Mouse (Mus musculus) CH12.LX (cell line): ENCODE results near the gene Efemp1.

ENCODE experiments used
- BHLHE40 ChIP-seq: IDR thresholded peaks from 2 replicates; pipeline ENCODE4 v1.6.1; 2011; ENCODE audit warnings: mild to moderate bottlenecking, low read depth, low read length, improper control_type of control experiment
- CTCF ChIP-seq, 2 experiments: IDR thresholded peaks in 1 of 2; conservative IDR thresholded peaks in 1 of 2; 2 replicates each; pipeline ENCODE4 v1.5.1; 2011 to 2012; ENCODE audit warnings: low read depth in 2 of 2, low read length in 2 of 2, improper control_type of control experiment in 1 of 2, inconsistent platforms in 1 of 2, mild to moderate bottlenecking in 1 of 2, moderate library complexity in 1 of 2
- EP300 ChIP-seq: IDR thresholded peaks from 2 replicates; pipeline ENCODE4 v1.6.1; 2011; ENCODE audit warnings: low read length, improper control_type of control experiment
- MYC ChIP-seq: IDR thresholded peaks from 2 replicates; pipeline ENCODE4 v1.6.1; 2011; ENCODE audit warnings: low read depth, mild to moderate bottlenecking, improper control_type of control experiment, low read length
- UBTF ChIP-seq: IDR thresholded peaks from 2 replicates; pipeline ENCODE4 v1.6.1; 2012; ENCODE audit warnings: low read depth, mild to moderate bottlenecking, inconsistent platforms, low read length, improper control_type of control experiment, moderate library complexity
- ZC3H11A ChIP-seq: IDR thresholded peaks from 2 replicates; pipeline ENCODE4 v1.6.1; 2012; ENCODE audit warnings: low read depth, mild to moderate bottlenecking, inconsistent platforms, low read length, improper control_type of control experiment

- no peak for TF ChIP-seq CTCF (conservative IDR thresholded peaks at IDR 0.05 in 1 of 2, IDR thresholded peaks at IDR 0.05 in 1 of 2; ENCODE audit: low read depth in 2 of 2, low read length in 2 of 2)
- no peak for TF ChIP-seq BHLHE40
- no peak for TF ChIP-seq MYC
- no peak for TF ChIP-seq EP300
- no peak for TF ChIP-seq ZC3H11A
- no peak for TF ChIP-seq UBTF
Measured at GRCm38 (mm10) chr11:28851645-28852044, 1.4 kb upstream of the Efemp1 start.
